Mouse (Mus musculus): ENCODE measurements around the gene Kif5a.
"Not testable (repeated sequence)": the region's sequence is repeated elsewhere in the genome, so short reads cannot be mapped to it uniquely, and the experiment has no call there.

Gene Kif5a

GRCm38 (mm10) chr10:127262548-127263398 lies at the start of gene Kif5a:
TSS of gene Kif5a (minus strand) at chr10:127263348.
- peak; percentile 55 for DNase-seq (ENCODE audit: low read depth, low spot score)

- DNase-seq (ENCODE audit: low read depth, low spot score): peak; percentile 23
These were observed 49.7 kb upstream of the Kif5a start for GRCm38 (mm10) chr10:127312858-127313257.

- DNase-seq (ENCODE audit: low read depth, low spot score): peak; percentile 91
These were observed 49.2 kb upstream of the Kif5a start for GRCm38 (mm10) chr10:127312356-127312676.

GRCm38 (mm10) chr10:127311476-127312355 lies 48.6 kb upstream of the Kif5a start, which contains the start of gene Mars:
TSS of gene Mars (minus strand) at chr10:127311786.
- DNase-seq (ENCODE audit: low read depth, low spot score): peak; percentile 96

GRCm38 (mm10) chr10:127310523-127311475 lies 47.7 kb upstream of the Kif5a start:
- peak; percentile 90 for DNase-seq (ENCODE audit: low read depth, low spot score)

- not testable (repeated sequence) for DNase-seq (ENCODE audit: low read depth, low spot score)
These were observed 46.0 kb upstream of the Kif5a start for GRCm38 (mm10) chr10:127309167-127309566.

- no peak for DNase-seq (ENCODE audit: low read depth, low spot score)
These were observed 40.0 kb upstream of the Kif5a start for GRCm38 (mm10) chr10:127303136-127303535.

- no peak for DNase-seq (ENCODE audit: low read depth, low spot score)
These were observed 37.2 kb upstream of the Kif5a start for GRCm38 (mm10) chr10:127300361-127300760.

GRCm38 (mm10) chr10:127297015-127297871 lies 34.1 kb upstream of the Kif5a start:
- DNase-seq (ENCODE audit: low read depth, low spot score): no peak

GRCm38 (mm10) chr10:127295986-127296794 lies 33.0 kb upstream of the Kif5a start:
- no peak for DNase-seq (ENCODE audit: low read depth, low spot score)

GRCm38 (mm10) chr10:127294895-127295510 lies 31.9 kb upstream of the Kif5a start:
- no peak for DNase-seq (ENCODE audit: low read depth, low spot score)

- no peak for DNase-seq (ENCODE audit: low read depth, low spot score)
These were observed 30.5 kb upstream of the Kif5a start for GRCm38 (mm10) chr10:127293590-127294113.

GRCm38 (mm10) chr10:127292987-127293538 lies 29.9 kb upstream of the Kif5a start:
- no peak for DNase-seq (ENCODE audit: low read depth, low spot score)

- peak; percentile 53 for DNase-seq (ENCODE audit: low read depth, low spot score)
These were observed 28.9 kb upstream of the Kif5a start for GRCm38 (mm10) chr10:127291881-127292638.

GRCm38 (mm10) chr10:127290930-127291880 lies 28.1 kb upstream of the Kif5a start:
- no peak for DNase-seq (ENCODE audit: low read depth, low spot score)

- peak; percentile 100 for DNase-seq (ENCODE audit: low read depth, low spot score)
These were observed 27.3 kb upstream of the Kif5a start for GRCm38 (mm10) chr10:127290307-127290929.

Data from A20 (cell line).